Mouse (Mus musculus): ENCODE measurements around the gene Hyal3. TPM values are rescaled to one million over a fixed set of nuclear protein-coding genes. Genes with fewer than 3 reads are reported as not detected.

The Hyal3 gene
- total and polyA plus RNA-seq, 3 experiments = 2.3 to 6.8 TPM; not detected in 1

- Histone ChIP-seq H3K4me3 (ENCODE audit: control insufficient read depth in 1 of 2, insufficient read depth in 1 of 2, low read depth in 2 of 2, low read length in 2 of 2) (peak overlapping the region; percentile 65 to 82), H3K4me1 (ENCODE audit: control insufficient read depth in 1 of 2, insufficient read depth in 2 of 2, low read length in 2 of 2) (peaks cover 10 to 33% of the 10 kb centered on the region in 2 experiments), H3K79me2 (ENCODE audit: control insufficient read depth, insufficient read depth, low read length, poor library complexity) (peaks cover 35% of the 10 kb centered on the region), H3K27me3 (ENCODE audit: control insufficient read depth in 1 of 2, insufficient read depth in 2 of 2, low read length in 2 of 2) (no peaks in the 10 kb centered on the region), H3K27ac (ENCODE audit: control insufficient read depth, low read depth, low read length) (peak overlapping the region; percentile 66), H3K9ac (ENCODE audit: control insufficient read depth, low read depth, low read length, poor library complexity, severe bottlenecking) (peak overlapping the region; percentile 85), H3K36me3 (ENCODE audit: control insufficient read depth in 1 of 2, insufficient read depth in 2 of 2, low read length in 2 of 2) (peaks cover 3 to 29% of the 10 kb centered on the region in 2 experiments; a peak in 3 of 4 replicates), H3K9me3 (replicated peaks; ENCODE audit: insufficient read depth, low read length) (no peaks in the 10 kb centered on the region)
- peak; percentile 68 for DNase-seq (ENCODE audit: low read depth, low spot score)
- TF ChIP-seq CTCF (IDR thresholded peaks at IDR 0.05 in 2 of 3, conservative IDR thresholded peaks at IDR 0.05 in 1 of 3; ENCODE audit: control insufficient read depth in 1 of 3, insufficient read depth in 1 of 3, low read depth in 2 of 3, low read length in 3 of 3, poor library complexity in 1 of 3, severe bottlenecking in 1 of 3) (no peak), POLR2AphosphoS2 (IDR thresholded peaks at IDR 0.05; ENCODE audit: low read length) (no peak), EP300 (IDR thresholded peaks at IDR 0.05; ENCODE audit: low read depth in 1 of 2, low read length in 2 of 2) (no peak), ETS1 (IDR thresholded peaks at IDR 0.05; ENCODE audit: low read depth, low read length) (no peak), MXI1 (IDR thresholded peaks at IDR 0.05; ENCODE audit: low read depth, low read length) (no peak), KAT2A (conservative IDR thresholded peaks at IDR 0.05; ENCODE audit: low read depth, low read length) (no peak), SMC3 (IDR thresholded peaks at IDR 0.05; ENCODE audit: low read depth, low read length) (no peak), NRF1 (IDR thresholded peaks at IDR 0.05; ENCODE audit: insufficient read depth, low read depth, low read length, poor library complexity, severe bottlenecking) (no peak), MAZ (IDR thresholded peaks at IDR 0.05; ENCODE audit: low read depth, low read length) (0 out of 2 replicates have a peak, but pooled peaks have one; percentile 8), GATA1 (IDR thresholded peaks at IDR 0.05; ENCODE audit: low read depth, low read length) (no peak), RCOR1 (IDR thresholded peaks at IDR 0.05; ENCODE audit: low read depth, low read length) (peak; percentile 20; the same call in 1 of the 2 replicates), TAL1 (IDR thresholded peaks at IDR 0.05; ENCODE audit: low read length) (no peak), E2F4 (IDR thresholded peaks at IDR 0.05; ENCODE audit: borderline replicate concordance, low read depth, low read length) (no peak; the same call in 1 of the 2 replicates), GABPA (IDR thresholded peaks at IDR 0.05; ENCODE audit: low read depth, low read length) (no peak)
These were observed 26.9 kb upstream of the Hyal3 start for GRCm38 (mm10) chr9:107553541-107554318.

DNA sequence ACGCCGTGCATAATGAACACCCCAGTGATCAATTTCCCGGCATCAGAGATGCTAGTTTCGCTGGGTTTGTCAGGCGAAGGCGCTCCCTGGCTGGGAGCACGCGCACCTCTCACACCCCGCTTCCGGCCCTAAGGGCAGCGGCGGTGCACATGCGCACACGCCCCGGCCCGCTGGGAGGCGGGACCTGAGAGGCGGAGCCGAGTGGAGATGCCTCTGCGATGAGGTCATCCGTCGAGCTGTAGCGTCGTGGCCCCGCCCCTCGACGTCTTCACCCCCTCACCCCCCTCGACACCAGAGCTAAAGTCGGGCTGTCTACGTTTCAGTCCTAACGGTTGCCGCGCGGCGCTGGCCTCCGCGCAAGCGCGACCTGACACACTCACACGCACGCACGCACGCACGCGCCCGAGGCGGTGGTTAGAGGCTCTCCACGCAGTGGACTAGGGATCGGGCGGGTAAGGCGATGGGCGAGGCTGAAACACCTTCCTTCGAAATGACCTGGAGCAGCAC is 26.2 kb upstream of the Hyal3 start:
- peaks cover 10 to 33% of the 10 kb centered on the region in 2 experiments for H3K4me1 ChIP-seq (ENCODE audit: control insufficient read depth in 1 of 2, insufficient read depth in 2 of 2, low read length in 2 of 2)
- H3K4me3 ChIP-seq (ENCODE audit: control insufficient read depth in 1 of 2, insufficient read depth in 1 of 2, low read depth in 2 of 2, low read length in 2 of 2) = peak overlapping the region; percentile 82 to 91
- peaks cover 35% of the 10 kb centered on the region for H3K79me2 ChIP-seq (ENCODE audit: control insufficient read depth, insufficient read depth, low read length, poor library complexity)
- H3K36me3 ChIP-seq (ENCODE audit: control insufficient read depth in 1 of 2, insufficient read depth in 2 of 2, low read length in 2 of 2) = peaks cover 3 to 29% of the 10 kb centered on the region in 2 experiments; a peak in 3 of 4 replicates
- no peaks in the 10 kb centered on the region for H3K27me3 ChIP-seq (ENCODE audit: control insufficient read depth in 1 of 2, insufficient read depth in 2 of 2, low read length in 2 of 2)
- H3K27ac ChIP-seq (ENCODE audit: control insufficient read depth, low read depth, low read length) = peak overlapping the region; percentile 90
- H3K9ac ChIP-seq (ENCODE audit: control insufficient read depth, low read depth, low read length, poor library complexity, severe bottlenecking) = peak overlapping the region; percentile 94
- no peaks in the 10 kb centered on the region for H3K9me3 ChIP-seq (replicated peaks; ENCODE audit: insufficient read depth, low read length)
- peak; percentile 99 for DNase-seq (ENCODE audit: low read depth, low spot score)
- TF ChIP-seq MXI1 (IDR thresholded peaks at IDR 0.05; ENCODE audit: low read depth, low read length) = peak; percentile 85
- no peak for TF ChIP-seq USF2 (IDR thresholded peaks at IDR 0.05; ENCODE audit: borderline replicate concordance in 1 of 2, insufficient read depth in 1 of 2, low read depth in 1 of 2, low read length in 2 of 2)
- TF ChIP-seq TBP (IDR thresholded peaks at IDR 0.05; ENCODE audit: low read depth, low read length) = peak; percentile 67; the same call in 1 of the 2 replicates
- no peak for TF ChIP-seq ZNF384 (IDR thresholded peaks at IDR 0.05; ENCODE audit: low read depth, low read length)
- TF ChIP-seq SMC3 (IDR thresholded peaks at IDR 0.05; ENCODE audit: low read depth, low read length) = no peak
- TF ChIP-seq UBTF (IDR thresholded peaks at IDR 0.05; ENCODE audit: borderline replicate concordance, insufficient read depth, low read depth, low read length) = no peak
- peak; percentile 78 for TF ChIP-seq HCFC1 (IDR thresholded peaks at IDR 0.05; ENCODE audit: low read depth, low read length)
- peak; percentile 93 for TF ChIP-seq POLR2A (IDR thresholded peaks at IDR 0.05; ENCODE audit: control insufficient read depth in 1 of 2, insufficient read depth in 1 of 2, low read depth in 1 of 2, low read length in 2 of 2, poor library complexity in 1 of 2)
- peak; percentile 85 for TF ChIP-seq MAX (IDR thresholded peaks at IDR 0.05; ENCODE audit: low read length)
- TF ChIP-seq USF1 (IDR thresholded peaks at IDR 0.05; ENCODE audit: low read depth, low read length) = 0 out of 2 replicates have a peak, but pooled peaks have one; percentile 25
- no peak for TF ChIP-seq KAT2A (conservative IDR thresholded peaks at IDR 0.05; ENCODE audit: low read depth, low read length)
- TF ChIP-seq NELFE (IDR thresholded peaks at IDR 0.05; ENCODE audit: low read depth, low read length) = peak; percentile 94
- TF ChIP-seq GATA1 (IDR thresholded peaks at IDR 0.05; ENCODE audit: low read depth, low read length) = no peak
- peak; percentile 95 for TF ChIP-seq POLR2AphosphoS2 (IDR thresholded peaks at IDR 0.05; ENCODE audit: low read length)
- no peak for TF ChIP-seq MAFK (IDR thresholded peaks at IDR 0.05; ENCODE audit: borderline replicate concordance, low read depth, low read length)
- TF ChIP-seq ZMIZ1 (IDR thresholded peaks at IDR 0.05; ENCODE audit: low read depth, low read length) = peak; percentile 77; the same call in 1 of the 2 replicates
- TF ChIP-seq CHD2 (IDR thresholded peaks at IDR 0.05; ENCODE audit: low read length) = no peak
- peak; percentile 0; the same call in 1 of the 2 replicates for TF ChIP-seq RCOR1 (IDR thresholded peaks at IDR 0.05; ENCODE audit: low read depth, low read length)
- no peak for TF ChIP-seq CTCF (IDR thresholded peaks at IDR 0.05 in 2 of 3, conservative IDR thresholded peaks at IDR 0.05 in 1 of 3; ENCODE audit: control insufficient read depth in 1 of 3, insufficient read depth in 1 of 3, low read depth in 2 of 3, low read length in 3 of 3, poor library complexity in 1 of 3, severe bottlenecking in 1 of 3)
- TF ChIP-seq NRF1 (IDR thresholded peaks at IDR 0.05; ENCODE audit: insufficient read depth, low read depth, low read length, poor library complexity, severe bottlenecking) = peak; percentile 81
